Mouse (Mus musculus) kidney, adult 2 months (tissue): Measurements from ENCODE around the gene Nipal1. TPM values are rescaled to one million over a fixed set of nuclear protein-coding genes. Genes with fewer than 3 reads are reported as not detected.

Experiments
- DNase-seq: peaks from one replicate; pipeline ENCODE4 v3.0.0; 2021
- H3K27ac ChIP-seq: fragments of 200-500 bp; 2 replicates; pipeline ENCODE4 v1.5.1; 2012; ENCODE audit warnings: low read depth, low read length, control low read depth, inconsistent platforms; ENCODE audit not compliant: insufficient read depth
- H3K27me3 ChIP-seq: fragments of 200-500 bp; replicated peaks from 2 replicates; pipeline ENCODE4 v1.6.1; 2012; ENCODE audit warnings: mild to moderate bottlenecking, moderate library complexity, low read length, inconsistent platforms; ENCODE audit not compliant: control insufficient read depth, insufficient read depth
- H3K36me3 ChIP-seq: fragments of 200-500 bp; 2 replicates; pipeline ENCODE4 v1.6.1; 2012; ENCODE audit warnings: mild to moderate bottlenecking, moderate library complexity, low read length, inconsistent platforms; ENCODE audit not compliant: control insufficient read depth, insufficient read depth
- H3K4me1 ChIP-seq: fragments of 200-500 bp; 2 replicates; pipeline ENCODE4 v1.6.1; 2011; ENCODE audit warnings: low read length; ENCODE audit not compliant: control insufficient read depth, insufficient read depth
- H3K4me3 ChIP-seq: fragments of 200-500 bp; 2 replicates; pipeline ENCODE4 v1.5.1; 2011; ENCODE audit warnings: mild to moderate bottlenecking, low read depth, low read length, control low read depth; ENCODE audit not compliant: insufficient read depth
- CTCF ChIP-seq: fragments of 200-500 bp; conservative IDR thresholded peaks from 2 replicates; pipeline ENCODE4 v1.5.1; 2011; ENCODE audit warnings: low read depth, mild to moderate bottlenecking, control low read depth, low read length, moderate library complexity, mixed read lengths; ENCODE audit not compliant: insufficient read depth, insufficient read length
- POLR2A ChIP-seq: fragments of 200-500 bp; IDR thresholded peaks from one replicate; pipeline ENCODE4 v1.6.1; 2011; ENCODE audit warnings: low read depth, low read length, control low read depth
- WGBS: fragments of 180-500 bp; shearing (Covaris S2); methylation state at CpG from one replicate; pipeline ENCODE4 v1.1.7; 2018; 5-methylcytosine and 5-hydroxymethylcytosine counted together
- polyA plus RNA-seq: library from polyadenylated mRNA; depleted of rRNA; stranded (reverse); fragments of >200 nt; gene quantifications from 2 replicates; pipeline ENCODE4 v1.2.3, GENCODE M21; 2012; rRNA removed

Gene Nipal1
- polyA plus RNA-seq, 1 experiment = 0.70 TPM

GRCm38 (mm10) chr5:72706095-72706494, 58.5 kb downstream of the Nipal1 start:
- Histone ChIP-seq H3K27ac (no peak overlapping the region), H3K4me1 (peaks cover 3% of the 10 kb centered on the region; the same call in 1 of the 2 replicates), H3K4me3 (no peak overlapping the region), H3K36me3 (no peaks in the 10 kb centered on the region), H3K27me3 (no peaks in the 10 kb centered on the region; the same call in 1 of the 2 replicates)
- DNase-seq = no peak
- WGBS = 29% methylated on average over 10 of the region's 10 CpGs
- TF ChIP-seq CTCF = no peak
- no peak for TF ChIP-seq POLR2A

- H3K27me3 ChIP-seq = no peaks in the 10 kb centered on the region; the same call in 1 of the 2 replicates
- WGBS = 29% methylated on average over 10 of the region's 10 CpGs
- H3K4me1 ChIP-seq = peaks cover 3% of the 10 kb centered on the region; the same call in 1 of the 2 replicates
- H3K36me3 ChIP-seq = no peaks in the 10 kb centered on the region
- no peak overlapping the region; the same call in 1 of the 2 replicates for H3K27ac ChIP-seq
- peak overlapping the region; percentile 5; the same call in 1 of the 2 replicates for H3K4me3 ChIP-seq
- TF ChIP-seq CTCF (no peak), POLR2A (no peak)
- DNase-seq = no peak
These were observed 59.1 kb downstream of the Nipal1 start for GRCm38 (mm10) chr5:72706722-72707121.

- H3K36me3 ChIP-seq = no peaks in the 10 kb centered on the region
- H3K4me1 ChIP-seq = peaks cover 3% of the 10 kb centered on the region; the same call in 1 of the 2 replicates
- DNase-seq = no peak
- TF ChIP-seq POLR2A (no peak), CTCF (no peak)
- H3K4me3 ChIP-seq = no peak overlapping the region
- H3K27me3 ChIP-seq = no peaks in the 10 kb centered on the region; the same call in 1 of the 2 replicates
- no peak overlapping the region for H3K27ac ChIP-seq
- 53% methylated on average over 13 of the region's 13 CpGs for WGBS
These were observed 61.9 kb downstream of the Nipal1 start for GRCm38 (mm10) chr5:72709451-72709850.

- H3K4me1 ChIP-seq = peaks cover 3% of the 10 kb centered on the region; the same call in 1 of the 2 replicates
- TF ChIP-seq POLR2A (no peak), CTCF (no peak)
- no peak overlapping the region for H3K4me3 ChIP-seq
- DNase-seq = no peak
- H3K27me3 ChIP-seq = no peaks in the 10 kb centered on the region; the same call in 1 of the 2 replicates
- no peaks in the 10 kb centered on the region for H3K36me3 ChIP-seq
- WGBS = 78% methylated on average over 9 of the region's 9 CpGs
- H3K27ac ChIP-seq = no peak overlapping the region
These were observed 62.4 kb downstream of the Nipal1 start for GRCm38 (mm10) chr5:72709976-72710375.

GRCm38 (mm10) chr5:72710572-72711278, 63.1 kb downstream of the Nipal1 start:
- Histone ChIP-seq H3K27ac (no peak overlapping the region), H3K4me1 (peaks cover 3% of the 10 kb centered on the region; the same call in 1 of the 2 replicates), H3K4me3 (no peak overlapping the region), H3K36me3 (no peaks in the 10 kb centered on the region), H3K27me3 (no peaks in the 10 kb centered on the region; the same call in 1 of the 2 replicates)
- DNase-seq = peak; percentile 58
- 24% methylated on average over 4 of the region's 4 CpGs for WGBS
- TF ChIP-seq POLR2A (no peak), CTCF (peak; percentile 29)

GRCm38 (mm10) chr5:72720587-72720986, 73.0 kb downstream of the Nipal1 start:
- Histone ChIP-seq H3K36me3 (no peaks in the 10 kb centered on the region), H3K4me3 (no peak overlapping the region), H3K4me1 (no peaks in the 10 kb centered on the region), H3K27ac (no peak overlapping the region), H3K27me3 (no peaks in the 10 kb centered on the region)
- 58% methylated on average over 7 of the region's 7 CpGs for WGBS
- no peak for DNase-seq
- no peak for TF ChIP-seq POLR2A
- peak; percentile 37 for TF ChIP-seq CTCF

Other genes with a start within 250 kb of the Nipal1 start
- 4.0 and 5.0 TPM in 2 replicates for gene Corin, start 143.3 kb upstream of the Nipal1 start, polyA plus RNA-seq
- gene Nfxl1, start 88.1 kb upstream of the Nipal1 start, polyA plus RNA-seq = 4.0 and 4.6 TPM in 2 replicates
- gene Zar1, start 66.5 kb upstream of the Nipal1 start, polyA plus RNA-seq = 0.14 and 0.15 TPM in 2 replicates
- gene Gm5868, start 60.2 kb upstream of the Nipal1 start, polyA plus RNA-seq = 0.13 and 0.33 TPM in 2 replicates
- not detected in 2 replicates for gene Cnga1, start 3.5 kb upstream of the Nipal1 start, polyA plus RNA-seq
- gene Txk, start 105.0 kb downstream of the Nipal1 start, polyA plus RNA-seq = 0.29 and 0.88 TPM in 2 replicates
- 7.8 and 8.1 TPM in 2 replicates for gene Tec, start 220.7 kb downstream of the Nipal1 start, polyA plus RNA-seq